Mouse (Mus musculus) CD4-positive helper T cell, adult 2 months (primary cell): ENCODE results near the gene Slc15a5.

ENCODE experiments used
- DNase-seq: peaks from one replicate; pipeline ENCODE4 v3.0.0-alpha.2; 2012; ENCODE audit warnings: low read depth, missing footprints, low spot score

The Slc15a5 gene

GRCm38 (mm10) chr6:137962836-137963235, 116.9 kb downstream of the Slc15a5 start:
- DNase-seq: no peak

GRCm38 (mm10) chr6:137960023-137960778, 119.5 kb downstream of the Slc15a5 start:
- no peak for DNase-seq

- no peak for DNase-seq
Observed at GRCm38 (mm10) chr6:137957630-137958029, 122.1 kb downstream of the Slc15a5 start.

- no peak for DNase-seq
Observed at GRCm38 (mm10) chr6:137956783-137957429, 122.8 kb downstream of the Slc15a5 start.

GRCm38 (mm10) chr6:137946520-137946919, 133.2 kb downstream of the Slc15a5 start:
- DNase-seq: no peak

GRCm38 (mm10) chr6:137940374-137941218, 139.1 kb downstream of the Slc15a5 start:
- DNase-seq: no peak

- DNase-seq: no peak
Observed at GRCm38 (mm10) chr6:137937541-137937940, 142.2 kb downstream of the Slc15a5 start.

- DNase-seq: no peak
Observed at GRCm38 (mm10) chr6:137936268-137936667, 143.4 kb downstream of the Slc15a5 start.

- no peak for DNase-seq
Observed at GRCm38 (mm10) chr6:137935857-137936256, 143.9 kb downstream of the Slc15a5 start.

- no peak for DNase-seq
Observed at GRCm38 (mm10) chr6:137935341-137935740, 144.4 kb downstream of the Slc15a5 start.

- DNase-seq: no peak
Observed at GRCm38 (mm10) chr6:137934545-137935298, 145.0 kb downstream of the Slc15a5 start.
